Mouse (Mus musculus): ENCODE measurements around the gene Olfr773.
"Not testable (repeated sequence)": the region's sequence is repeated elsewhere in the genome, so short reads cannot be mapped to it uniquely, and the experiment has no call there.

DNA sequence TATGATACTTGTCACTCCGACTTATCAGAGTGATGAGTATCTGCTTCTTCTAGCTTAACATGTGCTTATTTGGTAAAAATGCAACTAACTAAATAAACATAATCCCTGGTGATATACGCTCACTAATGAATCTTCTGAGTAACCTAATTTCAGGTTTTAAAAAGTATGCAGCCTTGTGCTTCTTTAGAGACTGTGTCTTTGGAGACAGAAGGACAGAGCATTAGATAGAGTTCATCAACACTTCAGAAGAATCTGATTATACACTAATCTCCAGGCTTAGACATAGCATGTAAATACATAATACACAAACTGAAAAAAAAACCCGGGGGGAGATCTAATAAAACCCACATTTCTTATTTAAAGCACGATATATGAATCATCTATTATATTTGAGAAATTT is 9.4 kb downstream of the Olfr773 start, which contains the start of gene Olfr772:
- not testable (repeated sequence) for TF ChIP-seq CTCF (IDR thresholded peaks at IDR 0.05; ENCODE audit: extremely low read depth, insufficient read depth, insufficient read length, insufficient replicate concordance); POLR2A (IDR thresholded peaks at IDR 0.05; ENCODE audit: low read depth, low read length)

All from spleen, adult 2 months (tissue).